Mouse (Mus musculus): ENCODE data around the gene Baiap2l1. TPM values are rescaled to one million over a fixed set of nuclear protein-coding genes. Genes with fewer than 3 reads are reported as not detected.

Baiap2l1 gene
- polyA plus RNA-seq, 1 experiment from 2014 or later = 14.3 TPM

GRCm38 (mm10) chr5:144279081-144279541, 78.8 kb downstream of the Baiap2l1 start:
- H3K27ac ChIP-seq (ENCODE audit: low read length) = no peak overlapping the region
- 80% methylated on average over 9 of the region's 9 CpGs for WGBS
- ATAC-seq (ENCODE audit: insufficient number of reproducible peaks, insufficient read depth, low FRiP score, low read depth) = no peak

GRCm38 (mm10) chr5:144278374-144278960, 79.4 kb downstream of the Baiap2l1 start:
- Histone ChIP-seq H3K36me3 (ENCODE audit: control insufficient read depth, insufficient read depth, low read length) (no peaks in the 10 kb centered on the region; the same call in none of the 2 replicates), H3K27me3 (ENCODE audit: control insufficient read depth, insufficient read depth, low read length) (no peaks in the 10 kb centered on the region), H3K27ac (ENCODE audit: low read length) (no peak overlapping the region), H3K4me1 (ENCODE audit: control insufficient read depth, insufficient read depth, low read length) (no peaks in the 10 kb centered on the region), H3K9me3 (ENCODE audit: control insufficient read depth, low read depth, low read length) (no peaks in the 10 kb centered on the region), H3K4me3 (ENCODE audit: low read depth, low read length) (no peak overlapping the region), H3K4me2 (replicated peaks; ENCODE audit: low read depth, low read length) (no peak overlapping the region), H3K9ac (replicated peaks; ENCODE audit: low read depth, low read length) (no peak overlapping the region)
- 83% methylated on average over 12 of the region's 13 CpGs for WGBS
- ATAC-seq (ENCODE audit: insufficient number of reproducible peaks, insufficient read depth, low FRiP score, low read depth) = no peak

More at GRCm38 (mm10) chr5:144279081-144279541, 78.8 kb downstream of the Baiap2l1 start:
- H3K4me3 ChIP-seq (ENCODE audit: low read depth, low read length) = no peak overlapping the region
- no peak overlapping the region for H3K4me2 ChIP-seq (replicated peaks; ENCODE audit: low read depth, low read length)
- no peaks in the 10 kb centered on the region; the same call in none of the 2 replicates for H3K36me3 ChIP-seq (ENCODE audit: control insufficient read depth, insufficient read depth, low read length)
- H3K4me1 ChIP-seq (ENCODE audit: control insufficient read depth, insufficient read depth, low read length) = no peaks in the 10 kb centered on the region
- H3K9ac ChIP-seq (replicated peaks; ENCODE audit: low read depth, low read length) = no peak overlapping the region
- no peaks in the 10 kb centered on the region for H3K27me3 ChIP-seq (ENCODE audit: control insufficient read depth, insufficient read depth, low read length)
- H3K9me3 ChIP-seq (ENCODE audit: control insufficient read depth, low read depth, low read length) = no peaks in the 10 kb centered on the region

DNA sequence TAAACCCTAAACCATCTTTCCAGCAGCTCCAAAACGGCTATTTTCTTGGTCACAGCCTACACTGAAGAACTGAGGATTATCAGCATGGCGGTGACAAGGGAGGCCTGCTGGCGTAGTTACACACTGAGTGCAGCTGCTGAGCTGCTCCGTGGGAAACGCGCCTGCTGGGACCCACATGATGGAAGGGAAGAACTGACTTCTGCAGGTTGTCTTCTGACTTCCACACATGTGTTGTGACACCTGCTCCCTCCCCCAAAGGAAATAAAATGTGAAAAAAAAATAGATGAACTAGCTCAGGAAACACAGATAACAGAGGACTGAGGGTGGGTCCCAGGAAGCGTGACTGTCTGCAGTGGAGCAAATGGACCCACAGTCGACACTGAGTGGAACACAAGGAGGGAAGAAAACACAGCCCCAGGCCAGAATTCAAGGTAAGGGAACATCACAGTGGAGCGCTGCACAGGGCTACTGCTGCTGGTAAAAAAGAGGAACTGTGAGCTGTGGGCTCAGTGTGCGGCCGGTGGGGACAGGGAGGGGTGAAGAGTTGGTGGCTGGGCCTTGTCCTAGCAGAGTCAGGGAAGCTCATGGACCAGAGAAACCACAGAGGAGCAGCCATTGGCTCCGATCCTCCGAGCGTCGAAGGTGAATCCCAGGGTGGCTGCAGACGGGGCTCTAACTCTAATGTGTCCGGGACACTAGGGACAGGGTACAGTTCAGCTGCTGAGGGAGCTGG, 80.8 kb downstream of the Baiap2l1 start:
- H3K4me2 ChIP-seq (replicated peaks; ENCODE audit: low read depth, low read length) = no peak overlapping the region
- no peaks in the 10 kb centered on the region for H3K4me1 ChIP-seq (ENCODE audit: control insufficient read depth, insufficient read depth, low read length)
- H3K9me3 ChIP-seq (ENCODE audit: control insufficient read depth, low read depth, low read length) = no peaks in the 10 kb centered on the region
- H3K9ac ChIP-seq (replicated peaks; ENCODE audit: low read depth, low read length) = no peak overlapping the region
- H3K36me3 ChIP-seq (ENCODE audit: control insufficient read depth, insufficient read depth, low read length) = no peaks in the 10 kb centered on the region; the same call in none of the 2 replicates
- 87% methylated on average over 17 of the region's 17 CpGs for WGBS
- no peaks in the 10 kb centered on the region for H3K27me3 ChIP-seq (ENCODE audit: control insufficient read depth, insufficient read depth, low read length)
- ATAC-seq (ENCODE audit: insufficient number of reproducible peaks, insufficient read depth, low FRiP score, low read depth) = no peak
- no peak overlapping the region for H3K4me3 ChIP-seq (ENCODE audit: low read depth, low read length)
- peak overlapping the region; percentile 11; the same call in 1 of the 2 replicates for H3K27ac ChIP-seq (ENCODE audit: low read length)

DNA sequence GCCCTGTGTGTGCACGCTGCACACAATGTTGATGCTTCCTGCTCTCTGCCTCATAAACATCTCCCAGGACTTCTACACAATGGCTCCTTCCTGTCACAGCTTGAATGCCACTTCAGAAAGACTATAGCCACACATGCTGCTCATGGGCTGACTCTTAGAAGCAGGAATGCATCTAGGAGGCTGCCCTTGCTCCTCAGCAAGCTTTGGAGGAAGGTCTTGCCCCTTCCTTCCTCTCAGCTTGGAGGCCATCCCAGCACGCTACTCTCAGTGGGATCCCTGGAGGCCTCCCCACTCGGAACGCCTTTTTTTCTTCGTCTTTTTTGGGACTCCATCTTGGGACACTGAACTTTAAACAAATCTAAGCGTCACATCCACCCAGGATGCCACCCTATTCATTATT, 83.0 kb downstream of the Baiap2l1 start:
- WGBS = 83% methylated on average over 6 of the region's 6 CpGs
- H3K9me3 ChIP-seq (ENCODE audit: control insufficient read depth, low read depth, low read length) = no peaks in the 10 kb centered on the region
- no peak for ATAC-seq (ENCODE audit: insufficient number of reproducible peaks, insufficient read depth, low FRiP score, low read depth)
- H3K27me3 ChIP-seq (ENCODE audit: control insufficient read depth, insufficient read depth, low read length) = no peaks in the 10 kb centered on the region
- H3K4me1 ChIP-seq (ENCODE audit: control insufficient read depth, insufficient read depth, low read length) = no peaks in the 10 kb centered on the region
- H3K36me3 ChIP-seq (ENCODE audit: control insufficient read depth, insufficient read depth, low read length) = no peaks in the 10 kb centered on the region; the same call in none of the 2 replicates
- no peak overlapping the region for H3K9ac ChIP-seq (replicated peaks; ENCODE audit: low read depth, low read length)
- H3K4me3 ChIP-seq (ENCODE audit: low read depth, low read length) = no peak overlapping the region
- H3K4me2 ChIP-seq (replicated peaks; ENCODE audit: low read depth, low read length) = no peak overlapping the region
- no peak overlapping the region for H3K27ac ChIP-seq (ENCODE audit: low read length)

- no peak for ATAC-seq (ENCODE audit: insufficient number of reproducible peaks, insufficient read depth, low FRiP score, low read depth)
- no peaks in the 10 kb centered on the region for H3K4me1 ChIP-seq (ENCODE audit: control insufficient read depth, insufficient read depth, low read length)
- no peak overlapping the region for H3K27ac ChIP-seq (ENCODE audit: low read length)
- 18% methylated on average over 5 of the region's 5 CpGs for WGBS
- no peak overlapping the region for H3K4me3 ChIP-seq (ENCODE audit: low read depth, low read length)
- H3K27me3 ChIP-seq (ENCODE audit: control insufficient read depth, insufficient read depth, low read length) = no peaks in the 10 kb centered on the region
- no peak overlapping the region for H3K9ac ChIP-seq (replicated peaks; ENCODE audit: low read depth, low read length)
- H3K36me3 ChIP-seq (ENCODE audit: control insufficient read depth, insufficient read depth, low read length) = peaks cover 9% of the 10 kb centered on the region; the same call in 1 of the 2 replicates
- H3K4me2 ChIP-seq (replicated peaks; ENCODE audit: low read depth, low read length) = no peak overlapping the region
- H3K9me3 ChIP-seq (ENCODE audit: control insufficient read depth, low read depth, low read length) = no peaks in the 10 kb centered on the region
Observed at GRCm38 (mm10) chr5:144271772-144272171, 86.1 kb downstream of the Baiap2l1 start.

DNA sequence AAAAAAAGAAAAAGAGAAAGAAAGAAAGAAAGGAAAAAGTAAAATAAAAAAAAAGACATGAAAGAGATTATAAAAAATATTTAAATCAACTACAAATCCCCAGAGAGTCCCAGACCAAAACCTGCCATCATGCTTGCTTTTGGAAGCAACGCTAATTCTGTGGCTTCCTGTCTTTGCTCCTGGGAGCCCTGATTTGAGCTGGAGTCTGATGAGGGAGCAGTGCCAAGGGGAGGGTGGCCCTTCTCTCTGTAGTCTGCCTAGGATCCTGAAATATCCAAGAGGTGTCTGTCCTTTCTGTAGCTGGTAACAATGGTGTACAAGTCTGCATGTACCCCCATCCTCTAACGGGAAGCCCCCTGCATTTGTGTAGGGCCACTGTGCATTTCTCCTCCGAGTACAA, 86.8 kb downstream of the Baiap2l1 start:
- 75% methylated on average over 3 of the region's 3 CpGs for WGBS
- H3K9me3 ChIP-seq (ENCODE audit: control insufficient read depth, low read depth, low read length) = no peaks in the 10 kb centered on the region
- no peak overlapping the region for H3K4me3 ChIP-seq (ENCODE audit: low read depth, low read length)
- no peaks in the 10 kb centered on the region for H3K4me1 ChIP-seq (ENCODE audit: control insufficient read depth, insufficient read depth, low read length)
- H3K9ac ChIP-seq (replicated peaks; ENCODE audit: low read depth, low read length) = no peak overlapping the region
- H3K27ac ChIP-seq (ENCODE audit: low read length) = no peak overlapping the region
- H3K4me2 ChIP-seq (replicated peaks; ENCODE audit: low read depth, low read length) = no peak overlapping the region
- H3K27me3 ChIP-seq (ENCODE audit: control insufficient read depth, insufficient read depth, low read length) = no peaks in the 10 kb centered on the region
- H3K36me3 ChIP-seq (ENCODE audit: control insufficient read depth, insufficient read depth, low read length) = peaks cover 16% of the 10 kb centered on the region
- no peak for ATAC-seq (ENCODE audit: insufficient number of reproducible peaks, insufficient read depth, low FRiP score, low read depth)

- Histone ChIP-seq H3K4me2 (replicated peaks; ENCODE audit: low read depth, low read length) (no peak overlapping the region), H3K4me3 (ENCODE audit: low read depth, low read length) (no peak overlapping the region), H3K36me3 (ENCODE audit: control insufficient read depth, insufficient read depth, low read length) (peaks cover 17% of the 10 kb centered on the region), H3K4me1 (ENCODE audit: control insufficient read depth, insufficient read depth, low read length) (no peaks in the 10 kb centered on the region), H3K27me3 (ENCODE audit: control insufficient read depth, insufficient read depth, low read length) (no peaks in the 10 kb centered on the region), H3K9me3 (ENCODE audit: control insufficient read depth, low read depth, low read length) (no peaks in the 10 kb centered on the region), H3K27ac (ENCODE audit: low read length) (no peak overlapping the region), H3K9ac (replicated peaks; ENCODE audit: low read depth, low read length) (no peak overlapping the region)
- WGBS = 86% methylated on average over 8 of the region's 8 CpGs
- no peak for ATAC-seq (ENCODE audit: insufficient number of reproducible peaks, insufficient read depth, low FRiP score, low read depth)
Observed at GRCm38 (mm10) chr5:144270420-144270819, 87.5 kb downstream of the Baiap2l1 start.

DNA sequence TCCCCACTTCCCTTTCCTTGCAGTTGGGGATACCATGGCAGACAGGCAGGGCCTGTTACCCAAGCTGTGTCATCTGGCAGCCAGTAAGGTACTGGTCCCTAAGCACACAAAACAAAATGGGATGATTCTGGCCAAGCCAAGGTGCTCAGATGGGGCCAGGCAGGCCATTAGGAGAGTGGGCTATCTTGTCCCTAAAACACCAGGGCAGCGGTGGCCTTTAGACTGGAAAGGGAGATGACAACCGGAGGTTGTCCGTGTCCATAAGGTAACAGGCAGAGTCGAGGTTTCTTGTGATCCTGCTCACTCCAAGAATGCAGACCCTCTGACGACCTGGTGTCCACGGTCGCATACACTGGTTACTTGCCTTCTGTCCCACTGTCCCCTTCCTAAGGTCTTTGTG, 88.0 kb downstream of the Baiap2l1 start:
- 91% methylated on average over 7 of the region's 7 CpGs for WGBS
- Histone ChIP-seq H3K4me1 (ENCODE audit: control insufficient read depth, insufficient read depth, low read length) (no peaks in the 10 kb centered on the region), H3K4me3 (ENCODE audit: low read depth, low read length) (no peak overlapping the region), H3K9me3 (ENCODE audit: control insufficient read depth, low read depth, low read length) (no peaks in the 10 kb centered on the region), H3K27ac (ENCODE audit: low read length) (no peak overlapping the region), H3K4me2 (replicated peaks; ENCODE audit: low read depth, low read length) (no peak overlapping the region), H3K9ac (replicated peaks; ENCODE audit: low read depth, low read length) (no peak overlapping the region), H3K36me3 (ENCODE audit: control insufficient read depth, insufficient read depth, low read length) (peaks cover 20% of the 10 kb centered on the region), H3K27me3 (ENCODE audit: control insufficient read depth, insufficient read depth, low read length) (no peaks in the 10 kb centered on the region)
- no peak for ATAC-seq (ENCODE audit: insufficient number of reproducible peaks, insufficient read depth, low FRiP score, low read depth)

Measured in stomach, embryonic 14.5 days (tissue).